Mouse (Mus musculus) telencephalon, adult 2 months (tissue): ENCODE results near the gene Nr2f6.

Experiments
- DNase-seq: peaks from one replicate; pipeline ENCODE4 v3.0.0-alpha.2; 2011; ENCODE audit warnings: low read depth, low spot score

Gene Nr2f6

GRCm38 (mm10) chr8:71381421-71381970 is at the start of gene Nr2f6:
Gene Nr2f6 (minus strand): TSS chr8:71381960.
- DNase-seq: no peak

- DNase-seq: no peak
Measured at GRCm38 (mm10) chr8:71422121-71422520, 40.4 kb upstream of the Nr2f6 start.

GRCm38 (mm10) chr8:71411535-71412273 is 29.9 kb upstream of the Nr2f6 start:
- no peak for DNase-seq

GRCm38 (mm10) chr8:71408231-71408630 is 26.5 kb upstream of the Nr2f6 start:
- DNase-seq: no peak

GRCm38 (mm10) chr8:71407441-71407840 is 25.7 kb upstream of the Nr2f6 start:
- no peak for DNase-seq

GRCm38 (mm10) chr8:71406099-71407015 is 24.6 kb upstream of the Nr2f6 start:
- DNase-seq: no peak

- peak; percentile 50 for DNase-seq
Measured at GRCm38 (mm10) chr8:71405401-71406098, 23.8 kb upstream of the Nr2f6 start, which contains the start of gene Ankle1. Gene Ankle1 (plus strand): TSS chr8:71406010.

GRCm38 (mm10) chr8:71404951-71405351 is 23.2 kb upstream of the Nr2f6 start:
- DNase-seq: no peak

GRCm38 (mm10) chr8:71404011-71404410 is 22.3 kb upstream of the Nr2f6 start:
- DNase-seq: no peak

GRCm38 (mm10) chr8:71403107-71403885 is 21.5 kb upstream of the Nr2f6 start:
- DNase-seq: no peak

- no peak for DNase-seq
Measured at GRCm38 (mm10) chr8:71402446-71402964, 20.7 kb upstream of the Nr2f6 start.

- no peak for DNase-seq
Measured at GRCm38 (mm10) chr8:71401454-71401853, 19.7 kb upstream of the Nr2f6 start.

GRCm38 (mm10) chr8:71400826-71401225 is 19.1 kb upstream of the Nr2f6 start:
- no peak for DNase-seq

GRCm38 (mm10) chr8:71397701-71398100 is 15.9 kb upstream of the Nr2f6 start:
- DNase-seq: no peak

GRCm38 (mm10) chr8:71396639-71397305 is 15.0 kb upstream of the Nr2f6 start, which contains the start of gene Babam1:
Gene Babam1 (plus strand): TSS chr8:71396861.
- DNase-seq: peak; percentile 98

GRCm38 (mm10) chr8:71395629-71396028 is 13.9 kb upstream of the Nr2f6 start, which contains the start of gene Ushbp1:
Gene Ushbp1 (minus strand): TSS chr8:71395802.
- DNase-seq: no peak

GRCm38 (mm10) chr8:71395071-71395470 is 13.3 kb upstream of the Nr2f6 start:
- DNase-seq: no peak

GRCm38 (mm10) chr8:71394481-71394880 is 12.7 kb upstream of the Nr2f6 start:
- DNase-seq: no peak

- DNase-seq: no peak
Measured at GRCm38 (mm10) chr8:71392871-71393270, 11.1 kb upstream of the Nr2f6 start.

GRCm38 (mm10) chr8:71392391-71392790 is 10.6 kb upstream of the Nr2f6 start:
- DNase-seq: no peak
